Mouse (Mus musculus): ENCODE data around the gene 1700013F07Rik. TPM values are rescaled to one million over a fixed set of nuclear protein-coding genes. Genes with fewer than 3 reads are reported as not detected.

The 1700013F07Rik gene
- total RNA-seq (2014; fragmentation: Nextera tagmentation), result not detected in 2 replicates
- total RNA-seq (2017), result not detected in 2 replicates
- polyA plus RNA-seq (2012), result not detected in 2 replicates

- TF ChIP-seq CTCF (IDR thresholded peaks at IDR 0.05; ENCODE audit: low read depth, low read length) (no peak), GATA1 (IDR thresholded peaks at IDR 0.05; ENCODE audit: borderline replicate concordance, low read length) (no peak), TAL1 (conservative IDR thresholded peaks at IDR 0.05; ENCODE audit: low read depth, low read length) (no peak), POLR2AphosphoS5 (IDR thresholded peaks at IDR 0.05; ENCODE audit: insufficient replicate concordance, low read depth, low read length) (no peak), GATA2 (IDR thresholded peaks at IDR 0.05; ENCODE audit: borderline replicate concordance, low read depth, low read length) (no peak)
- Histone ChIP-seq H3K27me3 (ENCODE audit: insufficient read depth, low read length) (peaks cover 47% of the 10 kb centered on the region), H3K4me3 (ENCODE audit: low read depth, low read length) (no peak within 1 kb of the TSS)
These were observed at the start of gene 1700013F07Rik for GRCm38 (mm10) chr3:108533951-108534350. TSS of gene 1700013F07Rik (plus strand) at chr3:108534150.

GRCm38 (mm10) chr3:108484749-108485148 is 49.2 kb upstream of the 1700013F07Rik start:
- no peaks in the 10 kb centered on the region for H3K9me3 ChIP-seq (replicated peaks)
- ATAC-seq (ENCODE audit: extremely low read depth, insufficient number of reproducible peaks, low FRiP score, poor library complexity, severe bottlenecking) (no peak), DNase-seq (ENCODE audit: low spot score) (no peak)
- no peaks in the 10 kb centered on the region for H3K4me1 ChIP-seq (ENCODE audit: insufficient read depth, low read depth, low read length)
- no peaks in the 10 kb centered on the region for H3K36me3 ChIP-seq (replicated peaks)
- TF ChIP-seq GATA1 (IDR thresholded peaks at IDR 0.05; ENCODE audit: borderline replicate concordance, low read length), result no peak
- TF ChIP-seq GATA2 (IDR thresholded peaks at IDR 0.05; ENCODE audit: borderline replicate concordance, low read depth, low read length), result no peak
- H3K4me3 ChIP-seq (ENCODE audit: low read depth, low read length), result no peak overlapping the region
- peaks cover 7% of the 10 kb centered on the region; the same call in 1 of the 2 replicates for H3K27me3 ChIP-seq (ENCODE audit: insufficient read depth, low read length)

More at GRCm38 (mm10) chr3:108533951-108534350, at the start of gene 1700013F07Rik:
- Histone ChIP-seq H3K36me3 (replicated peaks) (no peaks in the 10 kb centered on the region), H3K4me1 (ENCODE audit: insufficient read depth, low read depth, low read length) (peaks cover 10% of the 10 kb centered on the region), H3K9me3 (replicated peaks) (no peaks in the 10 kb centered on the region)
- ATAC-seq (ENCODE audit: extremely low read depth, insufficient number of reproducible peaks, low FRiP score, poor library complexity, severe bottlenecking) (no peak), DNase-seq (ENCODE audit: low spot score) (no peak)

- Histone ChIP-seq H3K27me3 (ENCODE audit: insufficient read depth, low read length) (peaks cover 7% of the 10 kb centered on the region; the same call in 1 of the 2 replicates), H3K4me1 (ENCODE audit: insufficient read depth, low read depth, low read length) (no peaks in the 10 kb centered on the region), H3K36me3 (replicated peaks) (no peaks in the 10 kb centered on the region), H3K9me3 (replicated peaks) (no peaks in the 10 kb centered on the region), H3K4me3 (ENCODE audit: low read depth, low read length) (no peak overlapping the region)
- DNase-seq (ENCODE audit: low spot score), result no peak
- ATAC-seq (ENCODE audit: extremely low read depth, insufficient number of reproducible peaks, low FRiP score, poor library complexity, severe bottlenecking), result no peak
- TF ChIP-seq CTCF (IDR thresholded peaks at IDR 0.05; ENCODE audit: low read depth, low read length) (no peak), GATA1 (IDR thresholded peaks at IDR 0.05; ENCODE audit: borderline replicate concordance, low read length) (no peak), POLR2AphosphoS5 (IDR thresholded peaks at IDR 0.05; ENCODE audit: insufficient replicate concordance, low read depth, low read length) (no peak), TAL1 (conservative IDR thresholded peaks at IDR 0.05; ENCODE audit: low read depth, low read length) (no peak), GATA2 (IDR thresholded peaks at IDR 0.05; ENCODE audit: borderline replicate concordance, low read depth, low read length) (no peak)
These were observed 44.0 kb upstream of the 1700013F07Rik start for GRCm38 (mm10) chr3:108489968-108490367.

GRCm38 (mm10) chr3:108494861-108495474 is 39.0 kb upstream of the 1700013F07Rik start:
- Histone ChIP-seq H3K4me3 (ENCODE audit: low read depth, low read length) (no peak overlapping the region), H3K9me3 (replicated peaks) (no peaks in the 10 kb centered on the region), H3K4me1 (ENCODE audit: insufficient read depth, low read depth, low read length) (no peaks in the 10 kb centered on the region), H3K36me3 (replicated peaks) (no peaks in the 10 kb centered on the region), H3K27me3 (ENCODE audit: insufficient read depth, low read length) (peaks cover 17% of the 10 kb centered on the region; the same call in 1 of the 2 replicates)
- DNase-seq (ENCODE audit: low spot score) (no peak), ATAC-seq (ENCODE audit: extremely low read depth, insufficient number of reproducible peaks, low FRiP score, poor library complexity, severe bottlenecking) (no peak)
- no peak for TF ChIP-seq POLR2AphosphoS5 (IDR thresholded peaks at IDR 0.05; ENCODE audit: insufficient replicate concordance, low read depth, low read length)
- TF ChIP-seq GATA2 (IDR thresholded peaks at IDR 0.05; ENCODE audit: borderline replicate concordance, low read depth, low read length), result no peak
- TF ChIP-seq CTCF (IDR thresholded peaks at IDR 0.05; ENCODE audit: low read depth, low read length), result no peak
- no peak for TF ChIP-seq TAL1 (conservative IDR thresholded peaks at IDR 0.05; ENCODE audit: low read depth, low read length)
- TF ChIP-seq GATA1 (IDR thresholded peaks at IDR 0.05; ENCODE audit: borderline replicate concordance, low read length), result no peak

- no peak for ATAC-seq (ENCODE audit: extremely low read depth, insufficient number of reproducible peaks, low FRiP score, poor library complexity, severe bottlenecking)
- Histone ChIP-seq H3K27me3 (ENCODE audit: insufficient read depth, low read length) (peaks cover 17% of the 10 kb centered on the region; the same call in 1 of the 2 replicates), H3K36me3 (replicated peaks) (no peaks in the 10 kb centered on the region), H3K9me3 (replicated peaks) (no peaks in the 10 kb centered on the region), H3K4me3 (ENCODE audit: low read depth, low read length) (no peak overlapping the region), H3K4me1 (ENCODE audit: insufficient read depth, low read depth, low read length) (no peaks in the 10 kb centered on the region)
- TF ChIP-seq GATA1 (IDR thresholded peaks at IDR 0.05; ENCODE audit: borderline replicate concordance, low read length) (no peak), TAL1 (conservative IDR thresholded peaks at IDR 0.05; ENCODE audit: low read depth, low read length) (no peak), CTCF (IDR thresholded peaks at IDR 0.05; ENCODE audit: low read depth, low read length) (no peak), GATA2 (IDR thresholded peaks at IDR 0.05; ENCODE audit: borderline replicate concordance, low read depth, low read length) (no peak)
- DNase-seq (ENCODE audit: low spot score), result no peak
These were observed 38.5 kb upstream of the 1700013F07Rik start for GRCm38 (mm10) chr3:108495486-108495885.

GRCm38 (mm10) chr3:108497602-108498001 is 36.3 kb upstream of the 1700013F07Rik start:
- H3K4me1 ChIP-seq (ENCODE audit: insufficient read depth, low read depth, low read length), result no peaks in the 10 kb centered on the region
- DNase-seq (ENCODE audit: low spot score) (no peak), ATAC-seq (ENCODE audit: extremely low read depth, insufficient number of reproducible peaks, low FRiP score, poor library complexity, severe bottlenecking) (no peak)
- no peaks in the 10 kb centered on the region for H3K9me3 ChIP-seq (replicated peaks)
- peaks cover 15% of the 10 kb centered on the region for H3K27me3 ChIP-seq (ENCODE audit: insufficient read depth, low read length)
- H3K36me3 ChIP-seq (replicated peaks), result no peaks in the 10 kb centered on the region
- TF ChIP-seq CTCF (IDR thresholded peaks at IDR 0.05; ENCODE audit: low read depth, low read length) (no peak), GATA2 (IDR thresholded peaks at IDR 0.05; ENCODE audit: borderline replicate concordance, low read depth, low read length) (no peak), POLR2AphosphoS5 (IDR thresholded peaks at IDR 0.05; ENCODE audit: insufficient replicate concordance, low read depth, low read length) (no peak), TAL1 (conservative IDR thresholded peaks at IDR 0.05; ENCODE audit: low read depth, low read length) (no peak), GATA1 (IDR thresholded peaks at IDR 0.05; ENCODE audit: borderline replicate concordance, low read length) (no peak)
- H3K4me3 ChIP-seq (ENCODE audit: low read depth, low read length), result no peak overlapping the region

Data from G1E (cell line).